Mouse (Mus musculus): ENCODE data around the gene Cpsf3. TPM values are rescaled to one million over a fixed set of nuclear protein-coding genes. Genes with fewer than 3 reads are reported as not detected.

The Cpsf3 gene
- polyA plus RNA-seq, 1 experiment, result 2.6 TPM

DNA sequence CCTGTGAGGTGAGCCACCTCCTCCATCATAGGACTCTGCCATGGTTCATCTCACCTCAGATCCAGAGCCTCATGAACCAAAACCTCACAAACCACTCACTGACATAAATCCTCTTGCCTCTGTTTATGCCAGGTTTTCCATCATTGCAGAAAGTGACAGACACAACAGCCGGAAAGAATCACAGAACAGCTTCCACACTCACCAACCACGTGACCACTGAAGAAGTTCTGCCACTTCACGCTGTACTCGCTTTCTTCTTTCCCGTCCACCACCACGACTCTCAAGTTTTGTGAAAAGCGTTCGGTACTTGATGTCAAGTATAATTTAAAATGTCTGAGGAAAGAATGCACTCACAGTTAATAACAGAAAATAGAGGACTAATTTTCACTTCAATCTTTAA is 68.5 kb downstream of the Cpsf3 start:
- no peaks in the 10 kb centered on the region for H3K4me1 ChIP-seq
- H3K27me3 ChIP-seq (replicated peaks), result no peaks in the 10 kb centered on the region
- peaks cover 69% of the 10 kb centered on the region for H3K36me3 ChIP-seq (replicated peaks; ENCODE audit: low read length)
- TF ChIP-seq GATA1 (IDR thresholded peaks at IDR 0.05; ENCODE audit: borderline replicate concordance, low read length) (no peak), FLI1 (IDR thresholded peaks at IDR 0.05; ENCODE audit: low read length) (no peak)
- no peak overlapping the region for H3K4me3 ChIP-seq (replicated peaks)
- H3K9me3 ChIP-seq, result no peaks in the 10 kb centered on the region

DNA sequence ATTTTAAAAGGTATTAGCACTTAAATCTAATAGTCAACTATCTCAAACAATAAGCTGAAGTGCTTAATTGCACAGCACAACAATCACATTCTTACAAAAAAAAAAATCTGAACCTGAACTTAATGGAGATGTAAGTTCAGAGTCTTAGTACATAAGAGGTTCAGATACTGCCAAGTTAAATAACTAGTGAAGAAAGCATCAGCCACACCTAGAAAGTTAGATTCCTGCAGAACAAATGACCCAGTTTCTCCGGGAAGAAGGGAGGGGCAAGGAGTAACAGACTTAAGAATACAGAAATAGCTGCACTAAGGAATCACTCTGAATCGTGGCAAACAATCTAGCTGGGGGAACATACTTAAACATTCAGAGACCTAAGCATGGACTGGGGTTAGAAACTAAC is 77.5 kb downstream of the Cpsf3 start:
- Histone ChIP-seq H3K36me3 (replicated peaks; ENCODE audit: low read length) (peaks cover 49% of the 10 kb centered on the region), H3K4me1 (0 out of 2 replicates have a peak, but pooled peaks cover 3% of the 10 kb centered on the region), H3K27me3 (replicated peaks) (no peaks in the 10 kb centered on the region), H3K4me3 (replicated peaks) (no peak overlapping the region), H3K9me3 (no peaks in the 10 kb centered on the region)
- no peak for TF ChIP-seq FLI1 (IDR thresholded peaks at IDR 0.05; ENCODE audit: low read length)

DNA sequence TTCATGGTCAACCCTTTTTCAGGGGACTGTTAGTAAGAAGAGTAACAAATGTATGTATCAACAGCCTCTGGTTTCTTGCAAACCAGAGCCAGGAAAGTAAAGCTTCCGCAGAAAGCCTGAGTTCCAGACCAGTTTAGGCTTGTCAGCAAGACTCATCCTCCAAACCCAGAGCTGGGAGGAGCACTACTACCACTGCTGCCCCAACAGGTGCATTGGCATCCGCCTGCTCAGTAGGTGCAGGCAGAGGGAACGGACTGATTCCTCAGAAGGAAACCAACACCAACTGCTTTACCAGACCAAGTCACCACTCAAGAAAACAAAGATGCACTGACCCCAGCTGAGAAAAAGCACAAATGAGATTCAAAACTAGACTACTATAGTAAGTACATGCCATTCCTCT is 78.0 kb downstream of the Cpsf3 start:
- no peak for TF ChIP-seq FLI1 (IDR thresholded peaks at IDR 0.05; ENCODE audit: low read length)
- no peak for TF ChIP-seq GATA1 (IDR thresholded peaks at IDR 0.05; ENCODE audit: borderline replicate concordance, low read length)
- peaks cover 47% of the 10 kb centered on the region for H3K36me3 ChIP-seq (replicated peaks; ENCODE audit: low read length)

More for the DNA sequence above, 78.0 kb downstream of the Cpsf3 start:
- no peaks in the 10 kb centered on the region for H3K27me3 ChIP-seq (replicated peaks)
- no peaks in the 10 kb centered on the region for H3K9me3 ChIP-seq
- no peak overlapping the region for H3K4me3 ChIP-seq (replicated peaks)
- H3K4me1 ChIP-seq, result peaks cover 3% of the 10 kb centered on the region; the same call in 1 of the 2 replicates

Other genes with a start within 250 kb of the Cpsf3 start
- gene Itgb1bp1, start 893 bp downstream of the Cpsf3 start, polyA plus RNA-seq (2012; ENCODE audit: insufficient read depth, low replicate concordance), result 4.4 and 19.5 TPM in 2 replicates
- 108 and 188 TPM in 2 replicates for gene Iah1, start 31.0 kb downstream of the Cpsf3 start, polyA plus RNA-seq (2012; ENCODE audit: insufficient read depth, low replicate concordance)
- 7.9 and 12.1 TPM in 2 replicates for gene Adam17, start 88.2 kb downstream of the Cpsf3 start, polyA plus RNA-seq (2012; ENCODE audit: insufficient read depth, low replicate concordance)
- 36.8 and 41.4 TPM in 2 replicates for gene Ywhaq, start 132.2 kb downstream of the Cpsf3 start, polyA plus RNA-seq (2012; ENCODE audit: insufficient read depth, low replicate concordance)

Measured in megakaryocyte, embryonic 14.5 days (primary cell).